In genomic region chr8:4511429-4512115, GRCm38 (mm10) we compare ENCODE assay signal across 12 mouse cellular contexts. TPM values are rescaled to one million over a fixed set of nuclear protein-coding genes. Genes with fewer than 3 reads are reported as not detected.
DNase-seq lines count a peak whose midpoint lies in the region; ATAC-seq and TF ChIP-seq lines count a peak whose summit lies in the region.
"Had no signal": no experiment of that assay in that cellular context is flagged by ENCODE, and none has a peak within 500 bp of the region (broad histone marks: within the 10 kb centered on the region; RNA-seq: fewer than 3 reads in every experiment).

No protein-coding gene starts in this region.

- H3K36me3 ChIP-seq in heart, embryonic 12.5 days: peaks cover 11% of the 10 kb centered on the region; the same call in 1 of the 2 replicates
- no peaks in the 10 kb centered on the region for H3K36me3 ChIP-seq in liver, embryonic 12.5 days
- H3K36me3 ChIP-seq in liver, postnatal 0 days (replicated peaks; ENCODE audit: insufficient read depth, low read length): no peaks in the 10 kb centered on the region
- no peaks in the 10 kb centered on the region for H3K36me3 ChIP-seq in forebrain, embryonic 15.5 days
- H3K36me3 ChIP-seq in midbrain, embryonic 15.5 days (replicated peaks): no peaks in the 10 kb centered on the region

- no peak overlapping the region for H3K4me3 ChIP-seq in heart, embryonic 12.5 days
- H3K4me3 ChIP-seq in liver, embryonic 12.5 days: no peak overlapping the region
- H3K4me3 ChIP-seq in liver, postnatal 0 days (ENCODE audit: low read depth, low read length): no peak overlapping the region
- H3K4me3 ChIP-seq in forebrain, embryonic 15.5 days: no peak overlapping the region
- H3K4me3 ChIP-seq in midbrain, embryonic 15.5 days: no peak overlapping the region
- H3K4me3 ChIP-seq: myocyte had no signal

- H3K9me3 ChIP-seq in heart, embryonic 12.5 days (replicated peaks): no peaks in the 10 kb centered on the region
- no peaks in the 10 kb centered on the region for H3K9me3 ChIP-seq in liver, embryonic 12.5 days (replicated peaks)
- no peaks in the 10 kb centered on the region for H3K9me3 ChIP-seq in liver, postnatal 0 days (ENCODE audit: low read length)
- H3K9me3 ChIP-seq in forebrain, embryonic 15.5 days: no peaks in the 10 kb centered on the region
- H3K9me3 ChIP-seq in midbrain, embryonic 15.5 days: no peaks in the 10 kb centered on the region

- TF ChIP-seq EP300 in liver, postnatal 0 days (IDR thresholded peaks at IDR 0.05; ENCODE audit: low read depth): no peak

- H3K4me1 ChIP-seq in heart, embryonic 12.5 days (replicated peaks): peaks cover 74% of the 10 kb centered on the region
- peaks cover 9% of the 10 kb centered on the region; the same call in 1 of the 2 replicates for H3K4me1 ChIP-seq in liver, embryonic 12.5 days
- no peaks in the 10 kb centered on the region; the same call in 1 of the 2 replicates for H3K4me1 ChIP-seq in liver, postnatal 0 days (ENCODE audit: insufficient read depth)
- H3K4me1 ChIP-seq in forebrain, embryonic 15.5 days: peaks cover 17% of the 10 kb centered on the region
- peaks cover 12% of the 10 kb centered on the region; the same call in 1 of the 2 replicates for H3K4me1 ChIP-seq in midbrain, embryonic 15.5 days

- H3K27me3 ChIP-seq in heart, embryonic 12.5 days (replicated peaks): no peaks in the 10 kb centered on the region
- H3K27me3 ChIP-seq in liver, embryonic 12.5 days (replicated peaks): no peaks in the 10 kb centered on the region
- no peaks in the 10 kb centered on the region for H3K27me3 ChIP-seq in liver, postnatal 0 days (ENCODE audit: insufficient read depth, low read length)
- H3K27me3 ChIP-seq in forebrain, embryonic 15.5 days: no peaks in the 10 kb centered on the region
- H3K27me3 ChIP-seq in midbrain, embryonic 15.5 days (replicated peaks): no peaks in the 10 kb centered on the region

- 10% methylated on average over 2 of the region's 2 CpGs for WGBS in heart, embryonic 12.5 days
- WGBS in liver, embryonic 12.5 days (ENCODE audit: insufficient replicate concordance): 28% methylated on average over 2 of the region's 2 CpGs
- WGBS in liver, postnatal 0 days (ENCODE audit: insufficient replicate concordance): 58% methylated on average over 2 of the region's 2 CpGs
- 5% methylated on average over 2 of the region's 2 CpGs for WGBS in forebrain, embryonic 15.5 days
- 12% methylated on average over 2 of the region's 2 CpGs for WGBS in midbrain, embryonic 15.5 days

- H3K9ac ChIP-seq in heart, embryonic 12.5 days: no peak overlapping the region; the same call in 1 of the 2 replicates
- H3K9ac ChIP-seq in liver, embryonic 12.5 days: no peak overlapping the region
- no peak overlapping the region for H3K9ac ChIP-seq in liver, postnatal 0 days (replicated peaks)
- no peak overlapping the region for H3K9ac ChIP-seq in forebrain, embryonic 15.5 days (replicated peaks)
- no peak overlapping the region for H3K9ac ChIP-seq in midbrain, embryonic 15.5 days
- H3K9ac ChIP-seq: liver, embryonic 14.5 days had no signal

- peak overlapping the region; percentile 98 for H3K27ac ChIP-seq in heart, embryonic 12.5 days (ENCODE audit: poor library complexity, severe bottlenecking)
- 0 out of 2 replicates have a peak overlapping the region, but pooled peaks have one; percentile 27 for H3K27ac ChIP-seq in liver, embryonic 12.5 days
- no peak overlapping the region for H3K27ac ChIP-seq in liver, postnatal 0 days (ENCODE audit: low read depth)
- peak overlapping the region; percentile 41 for H3K27ac ChIP-seq in forebrain, embryonic 15.5 days (replicated peaks)
- peak overlapping the region; percentile 31; the same call in 1 of the 2 replicates for H3K27ac ChIP-seq in midbrain, embryonic 15.5 days
- H3K27ac ChIP-seq: liver, embryonic 14.5 days had no signal

- intact Hi-C loops in gastrocnemius, postnatal 14 days (cut with DNase I; ENCODE audit: low total_unique reads): loop anchor here (10.0 kb wide), 1 partner anchor 367 kb away; no protein-coding TSS in a partner anchor

- peak; percentile 3 for ATAC-seq in heart, embryonic 12.5 days (ENCODE audit: insufficient number of reproducible peaks, low FRiP score)
- ATAC-seq in liver, embryonic 12.5 days: no peak
- no peak for ATAC-seq in liver, postnatal 0 days
- peak; percentile 33; the same call in 1 of the 2 replicates for ATAC-seq in forebrain, embryonic 15.5 days (replicated peaks)
- ATAC-seq in midbrain, embryonic 15.5 days (replicated peaks): no peak

- peak overlapping the region; percentile 54 for H3K4me2 ChIP-seq in heart, embryonic 12.5 days
- no peak overlapping the region for H3K4me2 ChIP-seq in liver, embryonic 12.5 days
- no peak overlapping the region for H3K4me2 ChIP-seq in liver, postnatal 0 days (ENCODE audit: low read depth, low read length)
- H3K4me2 ChIP-seq in forebrain, embryonic 15.5 days (replicated peaks): no peak overlapping the region
- H3K4me2 ChIP-seq in midbrain, embryonic 15.5 days: no peak overlapping the region

- no peak for TF ChIP-seq CTCF in liver, postnatal 0 days (IDR thresholded peaks at IDR 0.05; ENCODE audit: low read depth)

- no peak for DNase-seq in heart, postnatal 4 days
- DNase-seq in liver, postnatal 0 days: no peak
- no peak for DNase-seq in thymus, postnatal 14 days
- no peak for DNase-seq in gastrocnemius, postnatal 14 days
- DNase-seq: B cell, adult 2 months; gastrocnemius, postnatal 25 days had no signal

RNA-seq across cellular contexts. Expression of gene Cers4, which starts 18.7 kb away (rescaled TPM):
- 40.1 and 40.7 TPM in 2 replicates for polyA plus RNA-seq in heart, embryonic 12.5 days (2016; fragmentation: Nextera tagmentation; extraction: Ambion mirVana)
- 10 to 100 TPM; 59.9 to 65.8 TPM for total RNA-seq in heart, postnatal 4 days (2021)
- polyA plus RNA-seq in liver, embryonic 12.5 days (2016; fragmentation: Nextera tagmentation; extraction: Ambion mirVana): 4.2 and 4.3 TPM in 2 replicates
- polyA plus RNA-seq in liver, postnatal 0 days (2015; fragmentation: Nextera tagmentation; extraction: Ambion mirVana): 3.8 and 3.9 TPM in 2 replicates
- polyA plus RNA-seq in forebrain, embryonic 15.5 days (2015; fragmentation: Nextera tagmentation; extraction: Ambion mirVana): 34.4 and 42.3 TPM in 2 replicates
- polyA plus RNA-seq in midbrain, embryonic 15.5 days (2015; fragmentation: Nextera tagmentation; extraction: Ambion mirVana): 49.2 and 58.3 TPM in 2 replicates
- 1 to 10 TPM; 5.4 to 7.1 TPM for total RNA-seq in gastrocnemius, postnatal 14 days (2021)

Comparison
In these comparisons a context has a peak if more than half of its experiments do, and no peak if none do; other contexts are left out.
1. ATAC-seq: peak in heart, embryonic 12.5 days (single experiment) and forebrain, embryonic 15.5 days (single experiment); none in liver, embryonic 12.5 days (single experiment), liver, postnatal 0 days (single experiment) and midbrain, embryonic 15.5 days (single experiment).